Mouse (Mus musculus) layer of hippocampus, postnatal 36 days (tissue): ENCODE measurements around the gene D3Ertd254e. TPM values are rescaled to one million over a fixed set of nuclear protein-coding genes. Genes with fewer than 3 reads are reported as not detected.
A peak's percentile ranks its signal among the peaks of the same experiment; 100 is the strongest.
"Not testable (repeated sequence)": the region's sequence is repeated elsewhere in the genome, so short reads cannot be mapped to it uniquely, and the experiment has no call there.

ENCODE experiments used
- DNase-seq, 2 experiments: peaks; one replicate each; pipeline ENCODE4 v3.0.0; 2022
- total RNA-seq, 2 experiments: library from RNA; stranded (reverse); gene quantifications; 2 replicates each; pipeline ENCODE4 v1.2.3; 2021

Gene D3Ertd254e
- total RNA-seq = 10 to 100 TPM; 17.1 to 19.4 TPM

DNA sequence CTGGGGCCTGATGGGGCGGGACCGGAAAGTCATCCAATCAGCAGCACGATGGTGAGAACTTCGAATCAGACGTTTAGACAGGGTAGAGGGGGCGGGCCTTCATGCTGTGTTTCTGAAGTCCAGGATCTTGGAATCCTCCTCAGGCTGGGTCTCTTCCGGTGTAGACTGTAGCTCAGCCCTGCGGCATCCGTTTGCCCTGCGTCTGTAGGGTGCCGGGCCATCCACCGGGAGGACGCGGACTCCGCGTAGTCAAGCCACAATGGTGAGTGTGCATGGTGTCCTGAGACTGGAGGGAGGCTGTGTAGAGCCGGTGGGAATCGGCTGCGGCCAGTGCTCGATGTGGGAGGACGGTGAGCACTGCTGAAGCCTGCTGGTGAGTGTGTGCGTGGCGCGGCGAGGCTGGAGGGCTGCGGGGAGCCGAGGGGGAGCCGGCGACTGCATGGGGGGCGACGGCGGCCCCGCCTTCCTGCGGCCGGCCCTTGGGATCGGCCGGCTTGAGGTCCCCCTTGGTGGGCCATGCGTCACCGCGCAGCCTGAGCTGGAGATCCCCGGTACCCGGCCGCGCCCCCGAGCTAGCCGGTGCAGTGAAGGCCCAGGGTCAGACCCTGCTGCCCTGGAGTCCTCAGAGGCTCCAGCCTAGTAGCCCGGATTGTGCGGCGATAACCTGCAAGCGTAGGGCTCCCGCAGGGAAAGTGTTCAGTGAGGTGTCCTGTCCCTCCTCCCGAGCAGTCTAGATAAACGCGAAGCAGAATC lies at the start of gene D3Ertd254e:
Gene D3Ertd254e (plus strand): TSS at position 84 of the 753 bp plus-strand sequence.
- peak; percentile 85 to 87 for DNase-seq

DNA sequence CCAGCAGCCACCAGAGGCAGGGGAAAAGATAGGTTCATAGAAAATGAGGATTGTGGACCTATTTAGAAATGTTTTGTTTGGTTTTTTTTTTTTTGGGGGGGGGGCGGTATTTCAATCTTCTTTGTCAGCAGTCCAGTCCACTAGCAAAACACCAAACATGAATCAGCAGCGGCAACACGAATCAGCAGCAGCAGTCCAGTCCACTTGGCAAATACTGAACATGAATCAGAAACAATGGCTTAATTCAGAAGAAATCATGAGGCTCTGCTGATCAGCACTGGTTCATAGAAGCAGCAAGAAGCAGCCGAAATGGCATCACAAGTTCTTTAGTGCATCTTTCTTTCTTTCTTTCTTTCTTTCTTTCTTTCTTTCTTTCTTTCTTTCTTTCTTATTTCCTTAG lies 34.7 kb upstream of the D3Ertd254e start:
- DNase-seq = no peak

- DNase-seq = no peak
Observed at GRCm38 (mm10) chr3:36119684-36120548, 30.9 kb upstream of the D3Ertd254e start.

GRCm38 (mm10) chr3:36126176-36126575 lies 24.6 kb upstream of the D3Ertd254e start:
- not testable (repeated sequence) for DNase-seq

DNA sequence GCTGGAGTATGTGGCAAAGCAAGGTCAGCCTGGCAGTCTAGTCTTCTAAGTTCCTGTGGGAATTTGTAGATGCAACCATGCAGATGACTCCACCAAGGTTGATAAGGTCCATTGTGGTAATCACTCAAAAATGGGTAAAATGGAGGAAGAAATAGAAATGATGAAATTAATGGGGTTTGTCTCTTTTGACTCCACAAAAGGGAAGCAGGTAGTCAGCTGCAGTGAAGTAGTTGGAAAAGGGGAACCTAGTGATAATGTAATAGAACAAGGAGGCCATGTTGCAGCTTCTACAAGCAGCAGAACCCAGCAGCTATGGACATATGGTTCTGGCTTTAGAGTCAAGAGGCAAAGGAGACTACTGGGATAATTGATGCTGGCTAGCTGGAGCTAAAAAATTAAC lies 14.7 kb upstream of the D3Ertd254e start:
- DNase-seq = no peak

- no peak for DNase-seq
Observed at GRCm38 (mm10) chr3:36137560-36137959, 13.3 kb upstream of the D3Ertd254e start.

GRCm38 (mm10) chr3:36138171-36138660 lies 12.6 kb upstream of the D3Ertd254e start:
- DNase-seq = no peak

DNA sequence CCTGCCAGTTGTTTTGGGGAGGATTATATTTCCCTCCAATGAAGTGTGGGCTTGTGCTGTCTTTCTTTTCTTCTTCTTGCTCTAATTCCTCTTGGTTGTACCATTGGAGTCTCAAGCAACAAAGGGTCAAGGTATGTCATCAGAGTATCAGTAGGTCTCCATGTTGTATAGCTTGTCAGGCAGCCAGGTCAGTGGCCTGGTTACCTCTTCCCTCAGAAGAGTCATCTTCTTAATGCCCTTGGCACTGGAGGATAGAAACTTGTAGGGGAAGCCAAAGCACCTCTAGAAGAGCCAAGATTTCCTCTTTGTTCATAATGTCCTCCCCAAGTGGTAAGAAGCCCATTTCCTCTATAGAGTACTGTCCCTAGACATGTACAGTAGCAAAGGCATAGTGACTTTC lies 11.8 kb upstream of the D3Ertd254e start:
- no peak for DNase-seq

DNA sequence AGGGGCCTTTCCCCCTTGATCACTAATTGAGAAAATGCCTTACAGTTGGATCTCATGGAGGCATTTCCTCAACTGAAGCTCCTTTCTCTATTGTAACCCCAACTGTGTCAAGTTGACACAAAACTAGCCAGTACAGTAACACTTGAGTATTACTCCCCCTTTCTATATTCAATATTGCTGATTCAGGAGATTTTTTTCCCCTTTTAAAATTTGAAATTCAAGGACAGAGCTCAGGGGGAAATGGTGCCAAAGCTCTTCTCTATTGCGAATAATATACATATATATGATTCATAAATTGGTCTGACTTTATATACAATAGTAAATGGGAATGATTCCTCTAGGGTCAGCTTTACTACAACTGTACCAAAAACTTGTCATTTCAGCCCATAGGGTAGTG lies 282 bp upstream of the D3Ertd254e start:
- DNase-seq = no peak

DNA sequence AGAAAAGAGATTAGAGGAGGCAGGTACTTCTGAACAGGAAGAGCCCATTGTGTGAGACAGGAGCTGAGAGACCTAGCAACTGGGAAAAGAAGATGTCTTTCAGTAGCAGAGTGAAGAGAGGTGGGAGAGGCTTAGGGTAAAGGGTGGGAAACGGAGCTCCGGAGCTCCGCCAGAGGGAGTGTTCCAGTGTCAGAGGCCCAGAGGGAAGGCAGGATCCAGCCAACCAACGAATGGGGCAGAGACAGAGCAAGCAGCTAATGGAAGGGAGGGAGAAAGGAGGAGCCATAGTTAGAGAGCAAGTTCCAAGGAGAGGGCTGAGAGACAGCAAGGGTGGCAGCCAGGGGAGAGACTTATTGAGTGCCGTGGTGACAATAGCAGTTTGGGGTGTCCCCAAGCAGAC lies 4.5 kb downstream of the D3Ertd254e start:
- no peak for DNase-seq

GRCm38 (mm10) chr3:36170670-36171210 lies 19.9 kb downstream of the D3Ertd254e start:
- no peak for DNase-seq

- no peak for DNase-seq
Observed at GRCm38 (mm10) chr3:36171348-36171747, 20.5 kb downstream of the D3Ertd254e start.

DNA sequence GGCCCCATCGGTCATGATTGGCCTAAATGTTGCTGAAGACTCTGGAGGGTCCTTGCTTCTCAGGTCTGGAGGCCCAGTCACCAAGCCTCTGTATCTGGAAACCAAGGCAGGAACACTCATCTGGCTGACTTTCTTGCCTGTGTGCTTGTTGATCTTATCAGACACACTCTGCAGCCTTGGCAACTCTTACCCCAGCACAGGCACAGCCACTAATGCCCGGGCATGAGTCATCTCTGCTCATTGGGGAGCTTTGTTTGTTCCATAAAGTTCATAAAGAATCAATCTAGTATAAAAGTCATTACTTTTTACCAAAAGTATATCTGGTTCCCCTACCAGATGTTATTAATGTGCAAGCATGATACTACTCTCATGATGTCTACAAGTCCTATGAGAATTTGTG lies 22.9 kb downstream of the D3Ertd254e start:
- no peak for DNase-seq

GRCm38 (mm10) chr3:36181519-36181918 lies 30.7 kb downstream of the D3Ertd254e start:
- peak; percentile 26 to 38 for DNase-seq

DNA sequence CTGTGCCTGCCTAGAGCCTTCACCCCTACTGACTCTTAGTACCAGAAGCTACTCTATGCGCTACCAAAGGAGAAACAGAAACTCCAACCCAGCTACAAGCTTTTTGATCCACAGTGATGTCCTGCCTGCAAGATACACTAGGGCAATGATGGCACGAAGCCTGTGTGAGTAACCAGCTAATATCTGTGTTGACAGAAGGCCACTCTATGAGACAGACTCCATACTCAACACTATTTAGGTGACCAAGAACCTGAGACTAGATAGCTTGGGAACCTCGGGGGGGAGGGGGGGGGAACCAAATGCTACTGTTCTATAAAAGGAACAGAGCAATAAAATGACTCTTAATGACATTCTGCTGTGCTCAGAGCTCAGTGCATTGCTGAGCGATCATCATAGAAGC lies 35.7 kb downstream of the D3Ertd254e start:
- DNase-seq = no peak

GRCm38 (mm10) chr3:36189243-36189642 lies 38.4 kb downstream of the D3Ertd254e start:
- no peak for DNase-seq

DNA sequence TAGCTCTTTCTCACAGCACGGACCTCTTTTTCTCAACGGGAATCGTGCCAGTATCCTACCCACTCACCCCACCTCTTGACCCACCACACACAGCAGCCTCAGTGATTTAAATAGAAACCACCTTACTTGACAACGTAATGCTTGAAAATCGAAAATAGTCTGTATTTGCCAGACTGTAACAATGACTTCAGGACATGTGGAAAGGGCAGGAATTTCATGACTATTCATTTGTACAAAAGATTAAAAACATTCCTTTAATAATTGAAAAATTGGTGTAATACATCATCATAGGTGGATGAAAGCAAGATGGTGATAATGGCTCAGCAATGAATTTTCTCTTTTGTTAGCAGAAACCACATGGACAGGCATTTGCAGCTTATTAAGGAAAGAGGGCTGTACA lies 50.3 kb downstream of the D3Ertd254e start:
- no peak for DNase-seq

- no peak for DNase-seq
Observed at GRCm38 (mm10) chr3:36202932-36203331, 52.1 kb downstream of the D3Ertd254e start.

DNA sequence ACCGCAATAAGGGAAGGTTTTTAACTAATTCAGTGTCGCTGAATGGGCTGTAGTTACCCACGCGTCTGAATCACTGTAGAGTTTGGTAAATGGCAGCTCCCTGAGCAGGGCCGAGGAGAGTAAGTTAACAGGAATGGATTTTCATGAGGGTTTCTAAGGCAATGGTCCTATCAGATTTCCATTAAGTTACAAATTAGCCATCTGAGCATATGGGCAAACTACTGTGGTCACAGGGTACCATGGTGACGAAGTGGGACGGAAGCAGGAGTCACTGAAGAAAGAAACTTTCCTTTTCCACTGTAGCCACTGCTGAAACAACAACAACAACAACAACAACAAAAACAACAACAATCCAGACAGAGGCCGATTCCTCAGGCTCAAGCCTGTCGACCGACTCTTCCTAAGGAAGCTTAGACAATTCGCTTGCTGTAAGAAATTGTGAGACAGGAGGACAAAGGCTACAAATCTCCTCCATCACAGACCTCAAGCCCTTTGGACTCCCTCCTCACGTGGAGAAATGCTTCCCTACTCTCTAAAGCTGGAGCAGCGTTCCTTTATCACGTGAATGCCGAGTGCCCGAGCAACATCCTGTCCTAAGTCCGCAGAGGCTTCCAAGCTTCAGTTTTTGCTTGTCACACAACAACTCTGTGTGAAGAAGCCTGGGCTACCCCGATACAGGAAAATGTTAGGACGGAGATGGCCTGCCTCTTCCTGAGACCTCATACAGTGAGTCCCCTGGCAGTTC lies 56.9 kb downstream of the D3Ertd254e start:
- no peak for DNase-seq

DNA sequence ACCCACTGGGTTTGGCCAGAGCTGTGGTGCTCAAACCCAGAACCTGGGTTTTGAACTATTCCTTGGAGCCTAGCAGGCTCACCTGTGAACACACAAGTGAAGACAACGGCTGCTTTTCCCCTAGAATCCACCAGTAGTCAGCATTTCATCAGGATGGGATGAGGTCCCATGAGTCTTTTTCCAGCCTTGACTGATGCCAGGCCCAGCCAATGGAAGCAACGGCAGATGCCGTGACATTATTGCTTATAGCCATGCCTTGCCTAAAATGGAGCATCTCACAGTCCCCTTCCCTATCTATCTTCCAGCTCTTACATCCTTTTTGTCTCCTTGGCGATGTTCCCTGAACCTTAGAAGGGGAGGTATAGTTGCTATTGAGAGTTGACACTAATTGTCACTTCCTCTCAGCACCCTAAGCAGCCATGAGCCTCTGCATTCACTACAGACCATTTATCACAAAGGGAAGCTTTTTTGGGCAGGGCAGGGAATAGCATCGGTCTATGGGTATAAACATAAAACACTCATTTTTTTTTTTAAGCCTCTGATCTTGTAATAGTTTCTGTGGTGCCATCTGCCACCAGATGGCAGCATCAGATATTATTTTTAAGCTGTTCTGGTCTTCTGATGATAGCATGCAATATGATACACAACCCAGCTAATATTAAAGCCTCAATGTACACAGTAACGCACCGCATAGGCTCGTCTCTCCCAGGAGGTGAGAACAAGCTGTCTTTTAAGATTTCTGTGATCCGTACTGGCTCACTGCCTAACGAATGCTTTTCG lies 59.1 kb downstream of the D3Ertd254e start:
- DNase-seq = no peak

GRCm38 (mm10) chr3:36210939-36211338 lies 60.1 kb downstream of the D3Ertd254e start:
- no peak for DNase-seq

GRCm38 (mm10) chr3:36212758-36213157 lies 61.9 kb downstream of the D3Ertd254e start:
- no peak for DNase-seq
